Mouse (Mus musculus) E14TG2a.4 (cell line): ENCODE measurements at regions not wholly inside any gene's neighbourhood (a gene's known extent, or its start where the extent isn't known, plus 50 kb on each side); places are given as distances from the start of the nearest gene placed in this dataset.

ENCODE experiments used
- CTCF ChIP-seq: conservative IDR thresholded peaks from 2 replicates; pipeline ENCODE4 v1.5.1; 2014; ENCODE audit warnings: low read length
- POU5F1 ChIP-seq: IDR thresholded peaks from 2 replicates; pipeline ENCODE4 v1.6.1; 2014; ENCODE audit warnings: low read length, borderline replicate concordance

- TF ChIP-seq CTCF = no peak
- no peak for TF ChIP-seq POU5F1
Measured at GRCm38 (mm10) chr14:102902906-102903305, 79.5 kb downstream of the Kctd12 start.
